Mouse (Mus musculus): Measurements from ENCODE around the gene A930017K11Rik. TPM values are rescaled to one million over a fixed set of nuclear protein-coding genes. Genes with fewer than 3 reads are reported as not detected.
A peak's percentile ranks its signal among the peaks of the same experiment; 100 is the strongest.

The A930017K11Rik gene
- polyA plus RNA-seq, 1 experiment from 2014 or later: 0.24 TPM

- Histone ChIP-seq H3K36me3 (no peaks in the 10 kb centered on the region), H3K27me3 (peaks cover 19% of the 10 kb centered on the region), H3K27ac (replicated peaks) (no peak overlapping the region), H3K9me3 (replicated peaks) (no peaks in the 10 kb centered on the region), H3K9ac (no peak overlapping the region), H3K4me2 (replicated peaks) (no peak overlapping the region), H3K4me1 (peaks cover 14% of the 10 kb centered on the region), H3K4me3 (replicated peaks) (no peak overlapping the region)
- no peak for ATAC-seq (ENCODE audit: insufficient number of reproducible peaks, low FRiP score, low TSS enrichment, low read depth)
- 77% methylated on average over 7 of the region's 7 CpGs for WGBS
Observed at GRCm38 (mm10) chr17:25946349-25946748, 6.0 kb downstream of the A930017K11Rik start.

GRCm38 (mm10) chr17:25945517-25946155, 6.7 kb downstream of the A930017K11Rik start:
- H3K27ac ChIP-seq (replicated peaks): no peak overlapping the region
- no peak overlapping the region for H3K4me3 ChIP-seq (replicated peaks)
- H3K27me3 ChIP-seq: peaks cover 11% of the 10 kb centered on the region
- whole genome bisulfite sequencing: 66% methylated on average over 9 of the region's 9 CpGs
- H3K4me1 ChIP-seq: peaks cover 17% of the 10 kb centered on the region
- H3K9me3 ChIP-seq (replicated peaks): no peaks in the 10 kb centered on the region
- no peak overlapping the region for H3K4me2 ChIP-seq (replicated peaks)
- no peak for ATAC-seq (ENCODE audit: insufficient number of reproducible peaks, low FRiP score, low TSS enrichment, low read depth)
- H3K36me3 ChIP-seq: no peaks in the 10 kb centered on the region
- H3K9ac ChIP-seq: no peak overlapping the region

GRCm38 (mm10) chr17:25944366-25945163, 7.8 kb downstream of the A930017K11Rik start, which contains the start of the genes Pigq and Nhlrc4:
Pigq (minus strand) TSS chr17:25944936.
Nhlrc4 (minus strand) TSS chr17:25944961.
- no peak for ATAC-seq (ENCODE audit: insufficient number of reproducible peaks, low FRiP score, low TSS enrichment, low read depth)
- Histone ChIP-seq H3K4me2 (replicated peaks) (no peak within 1 kb of the TSS), H3K4me1 (peaks cover 23% of the 10 kb centered on the region), H3K36me3 (no peaks in the 10 kb centered on the region), H3K4me3 (replicated peaks) (no peak within 1 kb of the TSS), H3K9ac (no peak within 1 kb of the TSS), H3K27ac (replicated peaks) (no peak within 1 kb of the TSS), H3K27me3 (0 out of 2 replicates have a peak, but pooled peaks cover under 1% of the 10 kb centered on the region), H3K9me3 (replicated peaks) (no peaks in the 10 kb centered on the region)
- WGBS: 50% methylated on average over 6 of the region's 6 CpGs

GRCm38 (mm10) chr17:25943769-25944168, 8.6 kb downstream of the A930017K11Rik start:
- H3K36me3 ChIP-seq: no peaks in the 10 kb centered on the region
- WGBS: 64% methylated on average over 9 of the region's 9 CpGs
- peaks cover 23% of the 10 kb centered on the region for H3K4me1 ChIP-seq
- H3K9me3 ChIP-seq (replicated peaks): no peaks in the 10 kb centered on the region
- no peak overlapping the region for H3K4me2 ChIP-seq (replicated peaks)
- no peak overlapping the region for H3K4me3 ChIP-seq (replicated peaks)
- H3K27me3 ChIP-seq: no peaks in the 10 kb centered on the region
- no peak overlapping the region for H3K27ac ChIP-seq (replicated peaks)
- H3K9ac ChIP-seq: no peak overlapping the region
- ATAC-seq (ENCODE audit: insufficient number of reproducible peaks, low FRiP score, low TSS enrichment, low read depth): no peak

- no peak for ATAC-seq (ENCODE audit: insufficient number of reproducible peaks, low FRiP score, low TSS enrichment, low read depth)
- Histone ChIP-seq H3K27me3 (no peaks in the 10 kb centered on the region), H3K4me1 (peaks cover 23% of the 10 kb centered on the region), H3K36me3 (no peaks in the 10 kb centered on the region), H3K9ac (no peak overlapping the region), H3K9me3 (replicated peaks) (no peaks in the 10 kb centered on the region), H3K4me2 (replicated peaks) (no peak overlapping the region), H3K4me3 (replicated peaks) (no peak overlapping the region), H3K27ac (replicated peaks) (no peak overlapping the region)
- WGBS: 92% methylated on average over 3 of the region's 3 CpGs
Observed at GRCm38 (mm10) chr17:25943221-25943620, 9.1 kb downstream of the A930017K11Rik start.

- Histone ChIP-seq H3K4me1 (peaks cover 23% of the 10 kb centered on the region), H3K4me2 (replicated peaks) (peak overlapping the region; percentile 62), H3K9me3 (replicated peaks) (no peaks in the 10 kb centered on the region), H3K27me3 (no peaks in the 10 kb centered on the region), H3K9ac (no peak overlapping the region), H3K27ac (replicated peaks) (peak overlapping the region; percentile 88; the same call in 1 of the 2 replicates), H3K4me3 (replicated peaks) (no peak overlapping the region), H3K36me3 (no peaks in the 10 kb centered on the region)
- no peak for ATAC-seq (ENCODE audit: insufficient number of reproducible peaks, low FRiP score, low TSS enrichment, low read depth)
- 77% methylated on average over 2 of the region's 2 CpGs for WGBS
Observed at GRCm38 (mm10) chr17:25942597-25943151, 9.7 kb downstream of the A930017K11Rik start.

GRCm38 (mm10) chr17:25941511-25942241, 10.7 kb downstream of the A930017K11Rik start:
- Histone ChIP-seq H3K27ac (replicated peaks) (peak overlapping the region; percentile 88), H3K4me2 (replicated peaks) (peak overlapping the region; percentile 62), H3K9me3 (replicated peaks) (no peaks in the 10 kb centered on the region), H3K36me3 (peaks cover 10% of the 10 kb centered on the region; the same call in 1 of the 2 replicates), H3K4me3 (replicated peaks) (peak overlapping the region; percentile 85), H3K4me1 (peaks cover 23% of the 10 kb centered on the region), H3K9ac (peak overlapping the region; percentile 90), H3K27me3 (no peaks in the 10 kb centered on the region)
- peak; percentile 31; the same call in 1 of the 2 replicates for ATAC-seq (ENCODE audit: insufficient number of reproducible peaks, low FRiP score, low TSS enrichment, low read depth)
- WGBS: 3% methylated on average over 53 of the region's 54 CpGs

GRCm38 (mm10) chr17:25934526-25934925, 17.8 kb downstream of the A930017K11Rik start:
- no peaks in the 10 kb centered on the region for H3K4me1 ChIP-seq
- no peaks in the 10 kb centered on the region for H3K9me3 ChIP-seq (replicated peaks)
- no peak overlapping the region for H3K27ac ChIP-seq (replicated peaks)
- WGBS: 80% methylated on average over 1 of the region's 1 CpGs
- no peak overlapping the region for H3K4me2 ChIP-seq (replicated peaks)
- peaks cover 72% of the 10 kb centered on the region for H3K36me3 ChIP-seq
- H3K27me3 ChIP-seq: no peaks in the 10 kb centered on the region
- H3K4me3 ChIP-seq (replicated peaks): no peak overlapping the region
- no peak for ATAC-seq (ENCODE audit: insufficient number of reproducible peaks, low FRiP score, low TSS enrichment, low read depth)
- no peak overlapping the region for H3K9ac ChIP-seq

- Histone ChIP-seq H3K4me1 (peaks cover 5% of the 10 kb centered on the region; the same call in 1 of the 2 replicates), H3K4me3 (replicated peaks) (no peak overlapping the region), H3K9me3 (replicated peaks) (no peaks in the 10 kb centered on the region), H3K27me3 (no peaks in the 10 kb centered on the region), H3K36me3 (peaks cover 45% of the 10 kb centered on the region), H3K9ac (no peak overlapping the region), H3K27ac (replicated peaks) (no peak overlapping the region), H3K4me2 (replicated peaks) (no peak overlapping the region)
- WGBS: 68% methylated on average over 2 of the region's 2 CpGs
- ATAC-seq (ENCODE audit: insufficient number of reproducible peaks, low FRiP score, low TSS enrichment, low read depth): no peak
Observed at GRCm38 (mm10) chr17:25925348-25925747, 27.0 kb downstream of the A930017K11Rik start.

GRCm38 (mm10) chr17:25922120-25922519, 30.2 kb downstream of the A930017K11Rik start:
- H3K27me3 ChIP-seq: no peaks in the 10 kb centered on the region
- peaks cover 24% of the 10 kb centered on the region for H3K4me1 ChIP-seq
- H3K4me3 ChIP-seq (replicated peaks): no peak overlapping the region
- H3K9me3 ChIP-seq (replicated peaks): no peaks in the 10 kb centered on the region
- H3K36me3 ChIP-seq: peaks cover 24% of the 10 kb centered on the region
- WGBS: 82% methylated on average over 5 of the region's 5 CpGs
- H3K9ac ChIP-seq: no peak overlapping the region
- no peak overlapping the region for H3K4me2 ChIP-seq (replicated peaks)
- no peak for ATAC-seq (ENCODE audit: insufficient number of reproducible peaks, low FRiP score, low TSS enrichment, low read depth)
- H3K27ac ChIP-seq (replicated peaks): no peak overlapping the region

All from embryonic facial prominence, embryonic 15.5 days (tissue).